Mouse (Mus musculus) testis, adult 2 months (tissue): ENCODE measurements around the gene Tcf7l1.

Experiments used
- CTCF ChIP-seq: fragments of 200-500 bp; IDR thresholded peaks from 2 replicates; pipeline ENCODE4 v1.5.1; 2012; ENCODE audit warnings: low read depth, mild to moderate bottlenecking, inconsistent platforms, low read length, moderate library complexity; ENCODE audit not compliant: control insufficient read depth, insufficient read depth, insufficient replicate concordance
- POLR2A ChIP-seq: fragments of 200-500 bp; IDR thresholded peaks from 2 replicates; pipeline ENCODE4 v1.6.1; 2012; ENCODE audit warnings: low read depth, mild to moderate bottlenecking, inconsistent platforms, low read length, moderate library complexity; ENCODE audit not compliant: control insufficient read depth

DNA sequence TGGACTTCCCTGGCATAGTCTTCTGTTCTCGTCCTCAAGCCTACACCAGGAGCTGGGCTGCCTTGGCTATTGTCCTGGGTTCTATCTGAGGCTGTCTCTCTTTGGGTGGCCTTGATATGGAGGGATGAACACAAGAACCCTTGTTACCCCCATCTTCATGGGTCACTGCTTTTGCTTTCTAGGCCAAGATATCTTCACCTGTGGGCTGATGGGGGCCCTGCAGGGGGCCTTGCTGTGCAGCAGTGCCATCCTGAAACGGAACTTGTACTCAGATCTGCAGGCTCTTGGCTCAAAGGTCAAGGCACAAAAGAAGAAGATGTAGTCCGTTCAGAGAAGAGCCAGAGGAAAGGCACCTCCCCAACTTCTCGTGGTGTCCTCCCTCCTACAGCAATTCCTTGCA is 182.0 kb downstream of the Tcf7l1 start:
- TF ChIP-seq CTCF (no peak), POLR2A (no peak)
